Mouse (Mus musculus) intestine, embryonic 15.5 days (tissue): Measurements from ENCODE around the gene 1700018G05Rik. TPM values are rescaled to one million over a fixed set of nuclear protein-coding genes. Genes with fewer than 3 reads are reported as not detected.

Experiments used
- polyA plus RNA-seq: library from polyadenylated mRNA; unstranded; fragments of >200 nt; fragmentation: Nextera tagmentation; extraction: Ambion mirVana; gene quantifications from 2 replicates; pipeline ENCODE4 v1.2.1, GENCODE M21; 2015

1700018G05Rik gene
- polyA plus RNA-seq, 1 experiment from 2014 or later, result not detected

Other genes with a start within 250 kb of the 1700018G05Rik start
- gene Gm3880, start 241.4 kb upstream of the 1700018G05Rik start, polyA plus RNA-seq, result not detected in 2 replicates
- not detected in 2 replicates for gene Gm9112, start 220.7 kb upstream of the 1700018G05Rik start, polyA plus RNA-seq
- not detected in 2 replicates for gene Dmrtc1b, start 220.5 kb upstream of the 1700018G05Rik start, polyA plus RNA-seq
- gene Dmrtc1c1, start 125.4 kb upstream of the 1700018G05Rik start, polyA plus RNA-seq, result not detected in 2 replicates
- not detected in 2 replicates for gene Dmrtc1c2, start 73.8 kb upstream of the 1700018G05Rik start, polyA plus RNA-seq
- not detected in 2 replicates for gene 1700031F05Rik, start 60.4 kb upstream of the 1700018G05Rik start, polyA plus RNA-seq
- gene Dmrtc1a, start 19.7 kb upstream of the 1700018G05Rik start, polyA plus RNA-seq, result 0.72 and 0.96 TPM in 2 replicates
- not detected in 2 replicates for gene 1700011M02Rik, start 19.5 kb upstream of the 1700018G05Rik start, polyA plus RNA-seq